ENCODE assay signal across 8 mouse cellular contexts in genomic region chr4:140957131-140957702, GRCm38 (mm10). TPM values are rescaled to one million over a fixed set of nuclear protein-coding genes. Genes with fewer than 3 reads are reported as not detected.
A peak's percentile ranks its signal among the peaks of the same experiment; 100 is the strongest.
DNase-seq lines count a peak whose midpoint lies in the region; ATAC-seq and TF ChIP-seq lines count a peak whose summit lies in the region.

No protein-coding gene starts in this region.

- H3K4me1 ChIP-seq in embryonic facial prominence, embryonic 14.5 days (ENCODE audit: control insufficient read depth, insufficient read depth, low read length): peaks cover 7% of the 10 kb centered on the region; the same call in 1 of the 2 replicates
- peaks cover 11% of the 10 kb centered on the region for H3K4me1 ChIP-seq in hindbrain, embryonic 16.5 days (ENCODE audit: control insufficient read depth, insufficient read depth, low read depth, low read length)
- H3K4me1 ChIP-seq in midbrain, postnatal 0 days (ENCODE audit: insufficient read depth, low read length): peaks cover 3% of the 10 kb centered on the region; the same call in 1 of the 2 replicates

- intact Hi-C loops in left cerebral cortex, postnatal 4 days (cut with DNase I): loop anchor here (5.0 kb wide), 1 partner anchor 235 kb away; no protein-coding TSS in a partner anchor

- 5% methylated on average over 17 of the region's 17 CpGs for WGBS in embryonic facial prominence, embryonic 14.5 days
- 5% methylated on average over 17 of the region's 17 CpGs for WGBS in hindbrain, embryonic 16.5 days
- WGBS in midbrain, postnatal 0 days: 3% methylated on average over 17 of the region's 17 CpGs

- TF ChIP-seq CTCF in midbrain, postnatal 0 days (IDR thresholded peaks at IDR 0.05): 0 out of 2 replicates have a peak, but pooled peaks have one; percentile 9

- peak overlapping the region; percentile 74 for H3K4me2 ChIP-seq in embryonic facial prominence, embryonic 14.5 days (ENCODE audit: low read depth, low read length)
- peak overlapping the region; percentile 72 for H3K4me2 ChIP-seq in hindbrain, embryonic 16.5 days (ENCODE audit: low read length)
- peak overlapping the region; percentile 75 for H3K4me2 ChIP-seq in midbrain, postnatal 0 days (ENCODE audit: low read depth, low read length, poor library complexity, severe bottlenecking)

- no peaks in the 10 kb centered on the region for H3K9me3 ChIP-seq in embryonic facial prominence, embryonic 14.5 days (ENCODE audit: control insufficient read depth, low read length)
- H3K9me3 ChIP-seq in hindbrain, embryonic 16.5 days (ENCODE audit: control insufficient read depth, low read length): no peaks in the 10 kb centered on the region
- no peaks in the 10 kb centered on the region for H3K9me3 ChIP-seq in midbrain, postnatal 0 days (ENCODE audit: low read length)

- DNase-seq in left cerebral cortex, postnatal 4 days: peak; percentile 36
- no peak for DNase-seq in left cerebral cortex, adult 11 months (ENCODE audit: low spot score)
- no peak for DNase-seq in embryonic facial prominence, embryonic 14.5 days (ENCODE audit: low spot score)
- DNase-seq in midbrain, postnatal 0 days (ENCODE audit: low spot score): peak; percentile 45
- DNase-seq in layer of hippocampus, postnatal 36 days: no peak
- no peak for DNase-seq in urinary bladder, adult 2 months (ENCODE audit: low spot score)

- no peaks in the 10 kb centered on the region for H3K27me3 ChIP-seq in embryonic facial prominence, embryonic 14.5 days (replicated peaks; ENCODE audit: control insufficient read depth, insufficient read depth, low read length)
- H3K27me3 ChIP-seq in hindbrain, embryonic 16.5 days (replicated peaks; ENCODE audit: control insufficient read depth, insufficient read depth, low read length): no peaks in the 10 kb centered on the region
- H3K27me3 ChIP-seq in midbrain, postnatal 0 days (ENCODE audit: insufficient read depth, low read length): no peaks in the 10 kb centered on the region

- no peaks in the 10 kb centered on the region for H3K36me3 ChIP-seq in embryonic facial prominence, embryonic 14.5 days (ENCODE audit: control insufficient read depth, insufficient read depth, low read length)
- no peaks in the 10 kb centered on the region for H3K36me3 ChIP-seq in hindbrain, embryonic 16.5 days (ENCODE audit: control insufficient read depth, insufficient read depth, low read length)
- H3K36me3 ChIP-seq in midbrain, postnatal 0 days (ENCODE audit: insufficient read depth, low read length): no peaks in the 10 kb centered on the region

- H3K9ac ChIP-seq in embryonic facial prominence, embryonic 14.5 days (ENCODE audit: low read depth, low read length): peak overlapping the region; percentile 62
- peak overlapping the region; percentile 58 for H3K9ac ChIP-seq in hindbrain, embryonic 16.5 days (ENCODE audit: low read depth, low read length)
- H3K9ac ChIP-seq in midbrain, postnatal 0 days (replicated peaks; ENCODE audit: low read length, poor library complexity, severe bottlenecking): peak overlapping the region; percentile 51; the same call in 1 of the 2 replicates

- ATAC-seq in embryonic facial prominence, embryonic 14.5 days (ENCODE audit: low read depth): no peak
- no peak for ATAC-seq in hindbrain, embryonic 16.5 days
- no peak for ATAC-seq in midbrain, postnatal 0 days (ENCODE audit: low FRiP score)
- ATAC-seq in granulocyte monocyte progenitor cell, adult 5-6 weeks (replicated peaks; ENCODE audit: poor library complexity, severe bottlenecking): no peak

- peak overlapping the region; percentile 40 for H3K4me3 ChIP-seq in embryonic facial prominence, embryonic 14.5 days (ENCODE audit: low read depth, low read length)
- H3K4me3 ChIP-seq in hindbrain, embryonic 16.5 days (ENCODE audit: low read length): peak overlapping the region; percentile 43
- H3K4me3 ChIP-seq in midbrain, postnatal 0 days (ENCODE audit: low read depth, low read length): peak overlapping the region; percentile 40

- H3K27ac ChIP-seq in embryonic facial prominence, embryonic 14.5 days (replicated peaks; ENCODE audit: low read depth, low read length): peak overlapping the region; percentile 53; the same call in 1 of the 2 replicates
- H3K27ac ChIP-seq in hindbrain, embryonic 16.5 days (ENCODE audit: low read depth, low read length): peak overlapping the region; percentile 57
- H3K27ac ChIP-seq in midbrain, postnatal 0 days (ENCODE audit: low read depth, low read length): peak overlapping the region; percentile 33; the same call in 1 of the 2 replicates

RNA-seq across cellular contexts. Expression of gene Sdhb, which starts 3.8 kb away (rescaled TPM):
- total RNA-seq in left cerebral cortex, postnatal 4 days (2021): 100 to 1,000 TPM; 174 to 177 TPM
- polyA plus RNA-seq in embryonic facial prominence, embryonic 14.5 days (2014; fragmentation: Nextera tagmentation; extraction: Ambion mirVana): 383 and 394 TPM in 2 replicates
- 490 and 530 TPM in 2 replicates for polyA plus RNA-seq in hindbrain, embryonic 16.5 days (2015; fragmentation: Nextera tagmentation; extraction: Ambion mirVana)
- total RNA-seq in midbrain, postnatal 0 days (2014; rRNA removed): 194 and 243 TPM in 2 replicates
- polyA plus RNA-seq in midbrain, postnatal 0 days (2015; fragmentation: Nextera tagmentation; extraction: Ambion mirVana): 529 and 575 TPM in 2 replicates
- 100 to 1,000 TPM; 175 to 186 TPM for total RNA-seq in layer of hippocampus, postnatal 36 days (2021)
- 175 and 188 TPM in 2 replicates for polyA plus RNA-seq in urinary bladder, adult 2 months (2012; rRNA removed)
- total RNA-seq in granulocyte monocyte progenitor cell, adult 5-6 weeks (2014; fragmentation: Nextera tagmentation): 143 and 167 TPM in 2 replicates
- total RNA-seq in granulocyte monocyte progenitor cell, adult 5-6 weeks (2017): 116 and 142 TPM in 2 replicates

RNA-seq across cellular contexts. Expression of gene Atp13a2, which starts 29.5 kb away (rescaled TPM):
- 100 to 1,000 TPM; 237 to 241 TPM for total RNA-seq in left cerebral cortex, postnatal 4 days (2021)
- 42.9 and 43.5 TPM in 2 replicates for polyA plus RNA-seq in embryonic facial prominence, embryonic 14.5 days (2014; fragmentation: Nextera tagmentation; extraction: Ambion mirVana)
- 185 and 196 TPM in 2 replicates for polyA plus RNA-seq in hindbrain, embryonic 16.5 days (2015; fragmentation: Nextera tagmentation; extraction: Ambion mirVana)
- total RNA-seq in midbrain, postnatal 0 days (2014; rRNA removed): 379 and 419 TPM in 2 replicates
- 182 and 201 TPM in 2 replicates for polyA plus RNA-seq in midbrain, postnatal 0 days (2015; fragmentation: Nextera tagmentation; extraction: Ambion mirVana)
- total RNA-seq in layer of hippocampus, postnatal 36 days (2021): 100 to 1,000 TPM; 150 to 154 TPM
- 49.5 and 57.3 TPM in 2 replicates for polyA plus RNA-seq in urinary bladder, adult 2 months (2012; rRNA removed)
- total RNA-seq in granulocyte monocyte progenitor cell, adult 5-6 weeks (2014; fragmentation: Nextera tagmentation): 30.0 and 30.5 TPM in 2 replicates
- 14.5 and 23.6 TPM in 2 replicates for total RNA-seq in granulocyte monocyte progenitor cell, adult 5-6 weeks (2017)

RNA-seq across cellular contexts. Expression of gene Padi2, which starts 51.1 kb away (rescaled TPM):
- total RNA-seq in left cerebral cortex, postnatal 4 days (2021): 1 to 10 TPM; 1.2 TPM
- polyA plus RNA-seq in embryonic facial prominence, embryonic 14.5 days (2014; fragmentation: Nextera tagmentation; extraction: Ambion mirVana): 15.1 and 16.1 TPM in 2 replicates
- polyA plus RNA-seq in hindbrain, embryonic 16.5 days (2015; fragmentation: Nextera tagmentation; extraction: Ambion mirVana): 2.4 and 2.7 TPM in 2 replicates
- total RNA-seq in midbrain, postnatal 0 days (2014; rRNA removed): 3.1 and 7.1 TPM in 2 replicates
- polyA plus RNA-seq in midbrain, postnatal 0 days (2015; fragmentation: Nextera tagmentation; extraction: Ambion mirVana): 2.7 and 3.3 TPM in 2 replicates
- total RNA-seq in layer of hippocampus, postnatal 36 days (2021): 10 to 100 TPM; 22.1 to 24.4 TPM
- 1.7 and 1.8 TPM in 2 replicates for polyA plus RNA-seq in urinary bladder, adult 2 months (2012; rRNA removed)
- 13.1 TPM in 2 replicates for total RNA-seq in granulocyte monocyte progenitor cell, adult 5-6 weeks (2014; fragmentation: Nextera tagmentation)
- total RNA-seq in granulocyte monocyte progenitor cell, adult 5-6 weeks (2017): 4.0 and 6.6 TPM in 2 replicates

RNA-seq across cellular contexts. Expression of gene Mfap2, which starts 53.0 kb away (rescaled TPM):
- 10 to 100 TPM; 37.0 to 39.0 TPM for total RNA-seq in left cerebral cortex, postnatal 4 days (2021)
- 745 and 811 TPM in 2 replicates for polyA plus RNA-seq in embryonic facial prominence, embryonic 14.5 days (2014; fragmentation: Nextera tagmentation; extraction: Ambion mirVana)
- 130 and 180 TPM in 2 replicates for polyA plus RNA-seq in hindbrain, embryonic 16.5 days (2015; fragmentation: Nextera tagmentation; extraction: Ambion mirVana)
- total RNA-seq in midbrain, postnatal 0 days (2014; rRNA removed): 19.5 and 32.4 TPM in 2 replicates
- polyA plus RNA-seq in midbrain, postnatal 0 days (2015; fragmentation: Nextera tagmentation; extraction: Ambion mirVana): 103 and 104 TPM in 2 replicates
- 1 to 10 TPM; 5.7 to 5.8 TPM for total RNA-seq in layer of hippocampus, postnatal 36 days (2021)
- polyA plus RNA-seq in urinary bladder, adult 2 months (2012; rRNA removed): 37.6 and 37.9 TPM in 2 replicates
- not detected in 2 replicates for total RNA-seq in granulocyte monocyte progenitor cell, adult 5-6 weeks (2014; fragmentation: Nextera tagmentation)
- not detected in 2 replicates for total RNA-seq in granulocyte monocyte progenitor cell, adult 5-6 weeks (2017)

Comparison
In these comparisons a context has a peak if more than half of its experiments do, and no peak if none do; other contexts are left out.
1. DNase-seq: peak in left cerebral cortex, postnatal 4 days (single experiment) and midbrain, postnatal 0 days (single experiment); none in left cerebral cortex, adult 11 months (single experiment), embryonic facial prominence, embryonic 14.5 days (single experiment), layer of hippocampus, postnatal 36 days (0 of 2) and urinary bladder, adult 2 months (single experiment).
2. RNA of gene Atp13a2, which starts 29.5 kb away (total RNA-seq): 379 to 419 TPM in midbrain, postnatal 0 days, 237 to 241 TPM in left cerebral cortex, postnatal 4 days and 150 to 154 TPM in layer of hippocampus, postnatal 36 days; 14.5 to 30.5 TPM in granulocyte monocyte progenitor cell, adult 5-6 weeks; every median in the first group is over 4 times any median in the second.
3. Peak in every context shown above with its lines, with median percentiles within 50 percentile points of each other: H3K27ac ChIP-seq, H3K4me2 ChIP-seq, H3K4me3 ChIP-seq and H3K9ac ChIP-seq.